Mouse (Mus musculus) E14TG2a.4 (cell line): Measurements from ENCODE around the gene Tmem86a.

Experiments used
- CTCF ChIP-seq: conservative IDR thresholded peaks from 2 replicates; pipeline ENCODE4 v1.5.1; 2014; ENCODE audit warnings: low read length
- NANOG ChIP-seq: IDR thresholded peaks from 2 replicates; pipeline ENCODE4 v1.6.1; 2014; ENCODE audit warnings: borderline replicate concordance, low read length, mixed read lengths

DNA sequence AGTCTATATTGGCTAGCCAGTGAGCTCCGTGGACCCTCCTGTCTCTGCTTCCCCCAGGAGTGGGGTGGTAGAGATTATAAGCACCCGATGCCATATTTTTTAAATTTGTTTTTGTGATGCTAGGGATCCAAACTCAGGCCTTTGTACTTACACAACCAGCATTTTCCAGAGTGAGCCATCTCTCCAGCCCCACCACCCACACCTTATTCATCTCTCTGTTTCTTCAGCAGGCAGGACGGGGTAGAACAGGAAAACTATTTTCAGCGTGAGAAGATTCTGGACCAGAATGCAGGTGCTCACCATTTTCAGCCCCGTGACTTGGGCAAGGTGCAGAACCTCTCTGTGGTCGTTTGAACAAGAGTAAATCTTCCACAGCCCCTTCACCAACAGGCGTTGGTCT is 48.9 kb downstream of the Tmem86a start:
- TF ChIP-seq CTCF = no peak
- TF ChIP-seq NANOG = no peak
